In genomic region chr12:113103846-113104451, GRCm38 (mm10) we compare ENCODE assay signal across 10 mouse cellular contexts. TPM values are rescaled to one million over a fixed set of nuclear protein-coding genes. Genes with fewer than 3 reads are reported as not detected.
DNase-seq lines count a peak whose midpoint lies in the region; ATAC-seq and TF ChIP-seq lines count a peak whose summit lies in the region.
"Had no signal": no experiment of that assay in that cellular context is flagged by ENCODE, and none has a peak within 500 bp of the region (broad histone marks: within the 10 kb centered on the region; RNA-seq: fewer than 3 reads in every experiment).

No protein-coding gene starts in this region.

- H3K4me2 ChIP-seq in kidney, embryonic 16.5 days (replicated peaks; ENCODE audit: low read depth, low read length), result no peak overlapping the region
- no peak overlapping the region for H3K4me2 ChIP-seq in liver, embryonic 13.5 days

- peaks cover 10% of the 10 kb centered on the region; the same call in 1 of the 2 replicates for H3K36me3 ChIP-seq in kidney, embryonic 16.5 days (ENCODE audit: insufficient read depth, low read length)
- peaks cover 49% of the 10 kb centered on the region for H3K36me3 ChIP-seq in E14TG2a.4 (ENCODE audit: insufficient read depth, low read length)
- peaks cover 17% of the 10 kb centered on the region; the same call in 1 of the 2 replicates for H3K36me3 ChIP-seq in liver, embryonic 13.5 days

- peak; percentile 18 to 30 for DNase-seq in kidney, adult 8-10 months
- peak; percentile 42 for DNase-seq in brain, adult 2 months (ENCODE audit: low read depth, low spot score)
- no peak for DNase-seq in liver, embryonic 13.5 days
- no peak for DNase-seq in left cerebral cortex, adult 9 months (ENCODE audit: low spot score in 2 of 2)
- DNase-seq in heart, adult 9 months (ENCODE audit: low spot score in 2 of 2), result no peak

- H3K9ac ChIP-seq in kidney, embryonic 16.5 days (replicated peaks; ENCODE audit: low read length), result no peak overlapping the region
- no peak overlapping the region for H3K9ac ChIP-seq in liver, embryonic 13.5 days

- H3K27ac ChIP-seq in kidney, embryonic 16.5 days (ENCODE audit: low read length), result no peak overlapping the region
- H3K27ac ChIP-seq in liver, embryonic 13.5 days, result peak overlapping the region; percentile 91; the same call in 1 of the 2 replicates
- H3K27ac ChIP-seq: macrophage had no signal

- TF ChIP-seq CTCF in E14TG2a.4 (conservative IDR thresholded peaks at IDR 0.05; ENCODE audit: low read length), result peak; percentile 53

- WGBS in kidney, embryonic 16.5 days, result 81% methylated on average over 8 of the region's 8 CpGs
- WGBS in liver, embryonic 13.5 days (ENCODE audit: insufficient replicate concordance), result 60% methylated on average over 8 of the region's 8 CpGs

- H3K9me3 ChIP-seq in kidney, embryonic 16.5 days (ENCODE audit: low read length), result 0 out of 2 replicates have a peak, but pooled peaks cover 6% of the 10 kb centered on the region
- no peaks in the 10 kb centered on the region for H3K9me3 ChIP-seq in E14TG2a.4 (ENCODE audit: low read length)
- H3K9me3 ChIP-seq in liver, embryonic 13.5 days (replicated peaks), result no peaks in the 10 kb centered on the region

- ATAC-seq in kidney, embryonic 16.5 days (ENCODE audit: low FRiP score, low TSS enrichment), result no peak
- no peak for ATAC-seq in liver, embryonic 13.5 days (ENCODE audit: low read depth)
- ATAC-seq in frontal cortex, adult (ENCODE audit: low TSS enrichment), result no peak

- H3K4me3 ChIP-seq in kidney, embryonic 16.5 days (ENCODE audit: low read length), result no peak overlapping the region
- H3K4me3 ChIP-seq in E14TG2a.4 (replicated peaks; ENCODE audit: low read length), result no peak overlapping the region; the same call in 1 of the 2 replicates
- no peak overlapping the region for H3K4me3 ChIP-seq in liver, embryonic 13.5 days (replicated peaks)

- no peaks in the 10 kb centered on the region for H3K27me3 ChIP-seq in kidney, embryonic 16.5 days (ENCODE audit: insufficient read depth, low read length)
- H3K27me3 ChIP-seq in E14TG2a.4 (ENCODE audit: insufficient read depth, low read length), result no peaks in the 10 kb centered on the region
- H3K27me3 ChIP-seq in liver, embryonic 13.5 days, result no peaks in the 10 kb centered on the region

- peaks cover 29% of the 10 kb centered on the region for H3K4me1 ChIP-seq in kidney, embryonic 16.5 days (ENCODE audit: insufficient read depth, low read length)
- H3K4me1 ChIP-seq in E14TG2a.4 (replicated peaks; ENCODE audit: low read depth, low read length), result peaks cover 93% of the 10 kb centered on the region
- peaks cover 98% of the 10 kb centered on the region for H3K4me1 ChIP-seq in liver, embryonic 13.5 days (replicated peaks)

RNA-seq across cellular contexts. Expression of gene Mta1, which starts 5.9 kb away (rescaled TPM):
- polyA plus RNA-seq in kidney, embryonic 16.5 days (2015; fragmentation: Nextera tagmentation; extraction: Ambion mirVana), result 15.4 and 15.9 TPM in 2 replicates
- 4.8 and 6.1 TPM in 2 replicates for polyA plus RNA-seq in liver, embryonic 13.5 days (2015; fragmentation: Nextera tagmentation; extraction: Ambion mirVana)

RNA-seq across cellular contexts. Expression of gene Tex22, which starts 29.6 kb away (rescaled TPM):
- polyA plus RNA-seq in kidney, embryonic 16.5 days (2015; fragmentation: Nextera tagmentation; extraction: Ambion mirVana), result not detected in 2 replicates
- not detected in 2 replicates for polyA plus RNA-seq in liver, embryonic 13.5 days (2015; fragmentation: Nextera tagmentation; extraction: Ambion mirVana)
- polyA plus RNA-seq: heart, embryonic 14.5 days; macrophage had no signal

RNA-seq across cellular contexts. Expression of gene Crip2, which starts 36.1 kb away (rescaled TPM):
- 244 and 263 TPM in 2 replicates for polyA plus RNA-seq in kidney, embryonic 16.5 days (2015; fragmentation: Nextera tagmentation; extraction: Ambion mirVana)
- polyA plus RNA-seq in liver, embryonic 13.5 days (2015; fragmentation: Nextera tagmentation; extraction: Ambion mirVana), result 47.9 and 50.4 TPM in 2 replicates

RNA-seq across cellular contexts. Expression of gene Crip1, which starts 42.2 kb away (rescaled TPM):
- 270 and 293 TPM in 2 replicates for polyA plus RNA-seq in kidney, embryonic 16.5 days (2015; fragmentation: Nextera tagmentation; extraction: Ambion mirVana)
- polyA plus RNA-seq in liver, embryonic 13.5 days (2015; fragmentation: Nextera tagmentation; extraction: Ambion mirVana), result 84.5 and 94.1 TPM in 2 replicates

RNA-seq across cellular contexts. Expression of gene Tedc1, which starts 52.3 kb away (rescaled TPM):
- polyA plus RNA-seq in kidney, embryonic 16.5 days (2015; fragmentation: Nextera tagmentation; extraction: Ambion mirVana), result 38.2 and 45.5 TPM in 2 replicates
- 12.0 and 12.9 TPM in 2 replicates for polyA plus RNA-seq in liver, embryonic 13.5 days (2015; fragmentation: Nextera tagmentation; extraction: Ambion mirVana)

Comparison
In these comparisons a context has a peak if more than half of its experiments do, and no peak if none do; other contexts are left out.
1. DNase-seq: peak in kidney, adult 8-10 months (2 of 2) and brain, adult 2 months (single experiment); none in liver, embryonic 13.5 days (single experiment), left cerebral cortex, adult 9 months (0 of 2) and heart, adult 9 months (0 of 2).